Mouse (Mus musculus): ENCODE measurements around the gene Cacna1c. TPM values are rescaled to one million over a fixed set of nuclear protein-coding genes. Genes with fewer than 3 reads are reported as not detected.
"Not testable (repeated sequence)": the region's sequence is repeated elsewhere in the genome, so short reads cannot be mapped to it uniquely, and the experiment has no call there.

The Cacna1c gene
- polyA plus RNA-seq, 1 experiment from 2014 or later: 8.7 TPM

GRCm38 (mm10) chr6:119217661-119218060 lies 21.4 kb upstream of the Cacna1c start:
- no peak overlapping the region for H3K4me3 ChIP-seq (ENCODE audit: low read depth, low read length)
- H3K27me3 ChIP-seq (ENCODE audit: control insufficient read depth, insufficient read depth, low read length): no peaks in the 10 kb centered on the region
- 79% methylated on average over 4 of the region's 4 CpGs for WGBS
- DNase-seq (ENCODE audit: low spot score) (no peak), ATAC-seq (ENCODE audit: insufficient number of reproducible peaks, low FRiP score, low TSS enrichment, low read depth) (no peak)
- peaks cover 6% of the 10 kb centered on the region; the same call in 1 of the 2 replicates for H3K36me3 ChIP-seq (ENCODE audit: control insufficient read depth, insufficient read depth, low read length)
- H3K4me1 ChIP-seq (ENCODE audit: control insufficient read depth, insufficient read depth, low read length): no peaks in the 10 kb centered on the region
- H3K9ac ChIP-seq (ENCODE audit: low read length): no peak overlapping the region
- no peak overlapping the region for H3K4me2 ChIP-seq (ENCODE audit: low read depth, severe bottlenecking)
- H3K9me3 ChIP-seq (ENCODE audit: control insufficient read depth, low read length): no peaks in the 10 kb centered on the region
- H3K27ac ChIP-seq (replicated peaks; ENCODE audit: low read depth, low read length): no peak overlapping the region

GRCm38 (mm10) chr6:119215040-119215613 lies 18.9 kb upstream of the Cacna1c start:
- DNase-seq (ENCODE audit: low spot score) (no peak), ATAC-seq (ENCODE audit: insufficient number of reproducible peaks, low FRiP score, low TSS enrichment, low read depth) (no peak)
- Histone ChIP-seq H3K4me2 (ENCODE audit: low read depth, severe bottlenecking) (no peak overlapping the region), H3K9me3 (ENCODE audit: control insufficient read depth, low read length) (no peaks in the 10 kb centered on the region), H3K4me1 (ENCODE audit: control insufficient read depth, insufficient read depth, low read length) (no peaks in the 10 kb centered on the region), H3K27ac (replicated peaks; ENCODE audit: low read depth, low read length) (no peak overlapping the region), H3K4me3 (ENCODE audit: low read depth, low read length) (no peak overlapping the region), H3K27me3 (ENCODE audit: control insufficient read depth, insufficient read depth, low read length) (no peaks in the 10 kb centered on the region), H3K9ac (ENCODE audit: low read length) (no peak overlapping the region), H3K36me3 (ENCODE audit: control insufficient read depth, insufficient read depth, low read length) (peaks cover 6% of the 10 kb centered on the region; the same call in 1 of the 2 replicates)
- 82% methylated on average over 10 of the region's 10 CpGs for WGBS

- peaks cover 6% of the 10 kb centered on the region; the same call in 1 of the 2 replicates for H3K36me3 ChIP-seq (ENCODE audit: control insufficient read depth, insufficient read depth, low read length)
- DNase-seq (ENCODE audit: low spot score) (no peak), ATAC-seq (ENCODE audit: insufficient number of reproducible peaks, low FRiP score, low TSS enrichment, low read depth) (no peak)
- H3K27ac ChIP-seq (replicated peaks; ENCODE audit: low read depth, low read length): no peak overlapping the region
- no peak overlapping the region for H3K4me2 ChIP-seq (ENCODE audit: low read depth, severe bottlenecking)
- no peaks in the 10 kb centered on the region for H3K27me3 ChIP-seq (ENCODE audit: control insufficient read depth, insufficient read depth, low read length)
- H3K4me3 ChIP-seq (ENCODE audit: low read depth, low read length): no peak overlapping the region
- no peak overlapping the region for H3K9ac ChIP-seq (ENCODE audit: low read length)
- 83% methylated on average over 6 of the region's 6 CpGs for WGBS
- H3K4me1 ChIP-seq (ENCODE audit: control insufficient read depth, insufficient read depth, low read length): no peaks in the 10 kb centered on the region
- H3K9me3 ChIP-seq (ENCODE audit: control insufficient read depth, low read length): no peaks in the 10 kb centered on the region
These were observed 18.0 kb upstream of the Cacna1c start for GRCm38 (mm10) chr6:119214190-119214589.

DNA sequence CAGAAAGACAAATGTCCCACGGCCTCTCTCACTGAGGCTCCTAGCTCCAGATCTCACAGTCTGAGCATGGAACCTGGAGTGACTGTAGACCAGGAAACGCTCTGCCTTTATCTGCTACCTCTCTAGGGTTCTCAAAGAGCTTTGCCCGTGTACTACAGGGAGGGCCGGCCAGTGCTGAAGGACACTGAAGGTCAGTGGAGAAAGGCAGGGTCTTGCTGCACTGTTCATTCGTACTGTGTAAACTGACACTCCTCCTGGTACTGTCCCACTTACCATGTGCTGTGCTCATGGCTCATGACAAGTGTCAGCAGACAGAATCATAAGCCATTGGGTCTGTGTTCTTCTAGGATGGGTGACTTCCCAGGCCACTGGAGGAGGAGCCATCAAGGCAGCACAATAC lies 17.2 kb upstream of the Cacna1c start:
- no peak overlapping the region for H3K27ac ChIP-seq (replicated peaks; ENCODE audit: low read depth, low read length)
- H3K4me3 ChIP-seq (ENCODE audit: low read depth, low read length): no peak overlapping the region
- no peaks in the 10 kb centered on the region for H3K27me3 ChIP-seq (ENCODE audit: control insufficient read depth, insufficient read depth, low read length)
- H3K4me2 ChIP-seq (ENCODE audit: low read depth, severe bottlenecking): no peak overlapping the region
- no peaks in the 10 kb centered on the region for H3K9me3 ChIP-seq (ENCODE audit: control insufficient read depth, low read length)
- peaks cover 6% of the 10 kb centered on the region; the same call in 1 of the 2 replicates for H3K36me3 ChIP-seq (ENCODE audit: control insufficient read depth, insufficient read depth, low read length)
- 81% methylated on average over 5 of the region's 5 CpGs for WGBS
- ATAC-seq (ENCODE audit: insufficient number of reproducible peaks, low FRiP score, low TSS enrichment, low read depth) (no peak), DNase-seq (ENCODE audit: low spot score) (no peak)
- no peaks in the 10 kb centered on the region for H3K4me1 ChIP-seq (ENCODE audit: control insufficient read depth, insufficient read depth, low read length)
- H3K9ac ChIP-seq (ENCODE audit: low read length): no peak overlapping the region

DNA sequence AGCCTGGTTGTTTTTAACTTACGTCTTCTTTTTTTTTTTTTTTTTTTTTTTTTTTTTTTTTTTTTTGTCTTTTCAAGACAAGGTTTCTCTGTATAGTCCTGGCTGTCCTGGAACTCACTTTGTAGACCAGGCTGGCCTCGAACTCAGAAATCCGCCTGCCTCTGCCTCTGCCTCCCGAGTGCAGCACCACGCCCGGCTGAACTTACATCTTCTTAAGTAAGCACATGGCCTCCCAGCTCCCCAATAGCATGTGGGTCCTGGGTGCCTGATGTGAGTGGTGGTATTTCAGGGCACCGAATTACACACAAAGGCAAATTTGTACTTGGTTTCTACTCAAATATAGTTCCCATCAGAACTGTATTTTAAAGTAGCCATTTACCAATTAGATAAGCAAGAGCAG lies 9.8 kb upstream of the Cacna1c start:
- WGBS: 92% methylated on average over 7 of the region's 7 CpGs
- DNase-seq (ENCODE audit: low spot score); H3K4me1 ChIP-seq (ENCODE audit: control insufficient read depth, insufficient read depth, low read length); H3K4me3 ChIP-seq (ENCODE audit: low read depth, low read length); H3K27me3 ChIP-seq (ENCODE audit: control insufficient read depth, insufficient read depth, low read length); ATAC-seq (ENCODE audit: insufficient number of reproducible peaks, low FRiP score, low TSS enrichment, low read depth); H3K27ac ChIP-seq (replicated peaks; ENCODE audit: low read depth, low read length); H3K4me2 ChIP-seq (ENCODE audit: low read depth, severe bottlenecking); H3K9ac ChIP-seq (ENCODE audit: low read length); H3K36me3 ChIP-seq (ENCODE audit: control insufficient read depth, insufficient read depth, low read length); H3K9me3 ChIP-seq (ENCODE audit: control insufficient read depth, low read length): not testable (repeated sequence)

- Histone ChIP-seq H3K4me3 (ENCODE audit: low read depth, low read length) (no peak overlapping the region), H3K9ac (ENCODE audit: low read length) (no peak overlapping the region), H3K27ac (replicated peaks; ENCODE audit: low read depth, low read length) (no peak overlapping the region), H3K4me1 (ENCODE audit: control insufficient read depth, insufficient read depth, low read length) (no peaks in the 10 kb centered on the region), H3K9me3 (ENCODE audit: control insufficient read depth, low read length) (no peaks in the 10 kb centered on the region), H3K36me3 (ENCODE audit: control insufficient read depth, insufficient read depth, low read length) (no peaks in the 10 kb centered on the region), H3K4me2 (ENCODE audit: low read depth, severe bottlenecking) (no peak overlapping the region), H3K27me3 (ENCODE audit: control insufficient read depth, insufficient read depth, low read length) (no peaks in the 10 kb centered on the region)
- DNase-seq (ENCODE audit: low spot score) (no peak), ATAC-seq (ENCODE audit: insufficient number of reproducible peaks, low FRiP score, low TSS enrichment, low read depth) (no peak)
- WGBS: 83% methylated on average over 3 of the region's 3 CpGs
These were observed 8.7 kb upstream of the Cacna1c start for GRCm38 (mm10) chr6:119204915-119205314.

GRCm38 (mm10) chr6:119204286-119204685 lies 8.1 kb upstream of the Cacna1c start:
- 92% methylated on average over 7 of the region's 7 CpGs for WGBS
- DNase-seq (ENCODE audit: low spot score): no peak

GRCm38 (mm10) chr6:119201575-119201974 lies 5.4 kb upstream of the Cacna1c start:
- ATAC-seq (ENCODE audit: insufficient number of reproducible peaks, low FRiP score, low TSS enrichment, low read depth) (no peak), DNase-seq (ENCODE audit: low spot score) (no peak)
- no peak overlapping the region for H3K4me3 ChIP-seq (ENCODE audit: low read depth, low read length)
- 94% methylated on average over 4 of the region's 4 CpGs for WGBS
- no peaks in the 10 kb centered on the region for H3K9me3 ChIP-seq (ENCODE audit: control insufficient read depth, low read length)
- no peak overlapping the region for H3K4me2 ChIP-seq (ENCODE audit: low read depth, severe bottlenecking)
- no peak overlapping the region for H3K9ac ChIP-seq (ENCODE audit: low read length)
- no peaks in the 10 kb centered on the region for H3K36me3 ChIP-seq (ENCODE audit: control insufficient read depth, insufficient read depth, low read length)
- no peaks in the 10 kb centered on the region; the same call in 1 of the 2 replicates for H3K4me1 ChIP-seq (ENCODE audit: control insufficient read depth, insufficient read depth, low read length)
- H3K27me3 ChIP-seq (ENCODE audit: control insufficient read depth, insufficient read depth, low read length): no peaks in the 10 kb centered on the region
- H3K27ac ChIP-seq (replicated peaks; ENCODE audit: low read depth, low read length): no peak overlapping the region

More at GRCm38 (mm10) chr6:119204286-119204685, 8.1 kb upstream of the Cacna1c start:
- Histone ChIP-seq H3K4me1 (ENCODE audit: control insufficient read depth, insufficient read depth, low read length) (no peaks in the 10 kb centered on the region), H3K9ac (ENCODE audit: low read length) (no peak overlapping the region), H3K27ac (replicated peaks; ENCODE audit: low read depth, low read length) (no peak overlapping the region), H3K9me3 (ENCODE audit: control insufficient read depth, low read length) (no peaks in the 10 kb centered on the region), H3K27me3 (ENCODE audit: control insufficient read depth, insufficient read depth, low read length) (no peaks in the 10 kb centered on the region), H3K4me3 (ENCODE audit: low read depth, low read length) (no peak overlapping the region), H3K4me2 (ENCODE audit: low read depth, severe bottlenecking) (no peak overlapping the region), H3K36me3 (ENCODE audit: control insufficient read depth, insufficient read depth, low read length) (no peaks in the 10 kb centered on the region)
- ATAC-seq (ENCODE audit: insufficient number of reproducible peaks, low FRiP score, low TSS enrichment, low read depth): no peak

DNA sequence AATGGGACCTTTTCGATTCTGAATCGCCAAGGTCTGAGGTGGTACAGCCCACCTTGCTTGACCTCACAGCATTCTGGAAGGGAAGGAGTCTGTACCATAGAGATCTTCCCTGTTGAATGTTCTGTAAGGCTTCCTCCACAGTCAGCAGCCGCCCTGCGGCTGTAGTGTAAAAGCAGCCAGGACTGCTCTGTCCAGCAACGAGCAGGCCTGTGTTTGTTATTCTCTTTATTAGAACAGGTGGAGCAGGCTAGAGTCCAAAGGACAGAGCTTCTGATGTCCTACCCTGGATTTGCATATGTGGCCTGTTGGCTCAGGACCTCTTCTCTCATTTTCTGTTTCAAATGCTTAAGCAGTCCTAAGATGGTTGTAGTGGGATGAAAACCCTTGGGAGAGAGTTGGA lies 4.1 kb upstream of the Cacna1c start:
- Histone ChIP-seq H3K4me1 (ENCODE audit: control insufficient read depth, insufficient read depth, low read length) (no peaks in the 10 kb centered on the region; the same call in 1 of the 2 replicates), H3K9ac (ENCODE audit: low read length) (no peak overlapping the region), H3K4me3 (ENCODE audit: low read depth, low read length) (no peak overlapping the region), H3K36me3 (ENCODE audit: control insufficient read depth, insufficient read depth, low read length) (no peaks in the 10 kb centered on the region), H3K27ac (replicated peaks; ENCODE audit: low read depth, low read length) (no peak overlapping the region), H3K27me3 (ENCODE audit: control insufficient read depth, insufficient read depth, low read length) (no peaks in the 10 kb centered on the region), H3K4me2 (ENCODE audit: low read depth, severe bottlenecking) (no peak overlapping the region), H3K9me3 (ENCODE audit: control insufficient read depth, low read length) (no peaks in the 10 kb centered on the region)
- no peak for DNase-seq (ENCODE audit: low spot score)
- WGBS: 82% methylated on average over 5 of the region's 5 CpGs
- ATAC-seq (ENCODE audit: insufficient number of reproducible peaks, low FRiP score, low TSS enrichment, low read depth): no peak

All from limb, embryonic 11.5 days (tissue).